Mouse (Mus musculus) CD4-positive, CD25-positive, alpha-beta regulatory T cell, adult 2 months (primary cell): Measurements from ENCODE around the gene Agps.
"Not testable (repeated sequence)": the region's sequence is repeated elsewhere in the genome, so short reads cannot be mapped to it uniquely, and the experiment has no call there.

Experiments used
- DNase-seq: peaks from one replicate; pipeline ENCODE4 v3.0.0-alpha.2; 2012; ENCODE audit warnings: low read depth, low spot score

Agps gene

GRCm38 (mm10) chr2:75929786-75930444 is 97.9 kb downstream of the Agps start:
- DNase-seq, result no peak

- no peak for DNase-seq
Observed at GRCm38 (mm10) chr2:75930941-75931340, 99.0 kb downstream of the Agps start.

GRCm38 (mm10) chr2:75933541-75933940 is 101.6 kb downstream of the Agps start:
- no peak for DNase-seq

DNA sequence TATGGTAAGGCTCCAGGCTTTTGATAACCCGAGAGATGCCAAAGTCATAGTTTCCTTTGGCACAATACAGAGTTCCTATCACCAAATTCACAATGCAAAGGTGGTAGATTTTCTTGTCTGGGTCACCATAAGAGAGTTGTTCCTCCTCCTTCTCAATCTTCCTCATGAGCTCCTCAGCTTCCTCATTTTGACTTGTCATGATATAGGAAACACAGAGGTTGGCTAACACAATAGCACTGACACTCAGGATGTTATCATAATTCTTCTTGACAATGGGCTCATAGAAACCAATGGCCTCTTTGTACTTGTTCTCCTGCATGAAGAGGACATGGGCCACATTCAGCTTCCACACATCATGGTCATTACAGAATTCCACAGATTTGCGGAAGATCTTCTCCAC is 104.7 kb downstream of the Agps start:
- DNase-seq, result not testable (repeated sequence)

GRCm38 (mm10) chr2:75937520-75938116 is 105.6 kb downstream of the Agps start:
- DNase-seq, result peak; percentile 11

GRCm38 (mm10) chr2:75938117-75939063 is 106.4 kb downstream of the Agps start, which contains the start of gene Ttc30b:
Gene Ttc30b, minus strand, starts transcription at chr2:75938585.
- DNase-seq, result peak; percentile 91

DNA sequence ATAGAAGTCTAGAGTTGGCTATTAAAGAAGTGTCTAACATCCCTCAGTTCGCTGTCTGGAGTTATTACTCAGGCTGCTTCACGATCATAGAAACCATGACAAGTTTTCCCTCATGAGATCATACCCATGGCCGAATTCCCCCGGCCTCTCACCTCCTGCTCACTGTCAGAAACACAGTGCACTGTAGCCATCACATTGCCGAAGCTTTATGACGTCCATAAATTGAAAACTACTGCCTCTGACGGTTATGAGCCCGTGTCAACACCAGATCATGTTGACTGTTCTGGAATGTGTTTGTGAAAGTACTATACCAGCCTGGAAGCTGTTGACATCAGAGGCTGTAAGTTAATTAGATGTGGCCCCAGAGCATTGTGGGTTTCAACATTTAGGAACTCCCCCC is 118.7 kb downstream of the Agps start:
- DNase-seq, result no peak

DNA sequence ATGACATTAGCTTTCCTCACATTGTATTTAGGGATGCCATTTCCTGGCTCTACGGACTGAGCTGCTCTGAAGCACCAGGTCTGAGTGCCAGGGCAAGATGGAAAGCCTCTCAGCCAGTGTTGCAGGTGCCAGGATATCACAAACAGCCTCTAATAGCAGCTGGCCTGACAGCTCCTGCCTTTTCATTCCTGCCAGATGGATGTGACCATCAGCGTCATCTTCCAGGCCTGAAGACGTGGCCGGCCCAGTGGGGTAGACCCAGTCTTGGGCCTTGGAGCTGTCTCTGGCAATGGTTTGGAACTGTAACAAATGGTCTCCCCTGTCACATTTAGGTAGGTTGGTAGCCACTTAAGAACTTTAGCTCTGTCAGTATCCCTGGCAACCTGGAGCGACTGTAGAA is 121.3 kb downstream of the Agps start:
- DNase-seq, result no peak

GRCm38 (mm10) chr2:75955709-75956108 is 123.7 kb downstream of the Agps start:
- no peak for DNase-seq

DNA sequence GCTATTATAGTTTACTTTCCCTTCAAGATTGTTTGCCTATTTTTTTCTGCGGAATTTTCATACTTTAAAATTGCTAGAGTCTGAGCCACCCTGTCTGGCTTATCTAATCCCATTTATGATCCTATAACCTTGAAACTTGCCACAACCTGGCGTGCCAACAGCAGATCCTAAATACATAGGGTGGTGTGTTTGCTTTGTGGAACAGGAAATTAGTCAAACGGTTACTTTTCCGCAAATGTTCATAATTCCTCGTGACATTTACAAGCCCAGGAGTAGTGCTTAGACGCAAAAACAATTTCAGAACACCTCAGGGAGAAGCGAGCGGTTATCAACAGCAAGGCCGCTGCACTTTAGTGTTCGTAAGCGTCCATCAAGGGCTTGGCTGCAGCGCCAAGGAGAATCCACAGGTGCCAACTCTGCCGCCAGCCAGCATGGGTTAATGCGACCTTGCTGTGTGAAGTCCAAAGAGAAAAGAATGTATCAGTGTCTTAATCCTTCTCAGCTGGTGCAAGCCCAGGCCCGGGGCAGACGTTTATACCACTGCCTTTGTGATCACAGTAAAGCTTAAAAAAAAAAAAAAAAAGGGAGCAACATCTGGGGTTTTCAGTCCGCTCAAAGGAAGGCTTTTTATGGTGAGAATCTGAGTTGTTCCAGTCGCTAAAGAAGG is 127.3 kb downstream of the Agps start:
- no peak for DNase-seq

DNA sequence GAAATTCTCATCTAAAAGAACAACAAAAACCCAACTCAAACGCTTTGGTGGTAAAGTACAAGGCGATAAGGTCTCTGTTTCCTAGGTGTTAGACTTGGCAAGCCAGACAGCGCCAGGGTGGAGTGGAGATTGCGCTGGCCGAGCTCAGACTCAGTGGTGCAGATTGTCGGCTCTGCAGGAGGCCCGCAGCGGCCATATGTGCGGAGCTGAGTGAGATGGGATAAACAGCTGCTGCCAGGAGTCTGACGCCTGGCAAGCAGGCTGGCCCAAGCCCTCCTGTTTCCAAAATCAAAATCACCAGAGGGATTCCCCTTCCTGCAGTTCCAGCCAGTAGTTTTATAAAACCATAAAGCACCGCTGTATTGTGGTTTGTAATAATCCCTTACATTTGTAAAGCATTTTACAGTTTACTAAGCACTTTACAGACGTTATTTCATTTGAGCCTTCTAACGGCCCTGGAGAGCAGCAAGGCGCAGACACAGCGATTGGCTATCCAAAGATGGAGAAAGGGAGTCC is 127.9 kb downstream of the Agps start:
- DNase-seq, result no peak

GRCm38 (mm10) chr2:75960366-75961330 is 128.7 kb downstream of the Agps start:
- DNase-seq, result peak; percentile 7

DNA sequence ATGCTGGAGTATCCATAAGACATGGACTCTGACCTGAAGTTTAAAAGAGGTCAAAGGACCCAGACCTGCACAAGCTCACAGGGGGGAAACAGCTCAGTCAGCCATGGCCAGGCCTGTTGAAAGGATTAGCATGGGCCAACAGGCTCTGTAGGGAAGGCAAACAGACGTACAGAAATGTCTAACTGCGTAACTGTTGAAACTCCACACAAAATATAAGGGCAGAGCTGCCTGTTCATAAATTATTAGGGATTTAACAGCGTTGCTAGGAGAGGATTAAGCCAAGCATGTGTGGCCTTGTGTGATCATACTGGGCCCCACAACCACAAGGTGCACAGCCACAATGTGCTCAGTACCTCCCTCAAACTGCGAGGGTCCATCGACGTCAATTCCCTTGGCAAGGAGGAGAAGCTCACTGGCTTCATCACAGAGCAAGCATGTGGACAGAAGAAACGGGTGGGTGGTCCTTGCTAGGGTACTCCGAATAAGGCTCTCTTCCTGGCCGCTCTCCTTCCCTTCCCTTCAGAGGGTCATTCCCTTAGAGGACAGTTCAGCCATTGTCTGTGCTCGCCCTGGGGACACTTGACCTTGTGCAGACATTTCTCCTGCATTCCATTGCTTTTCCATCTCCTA is 131.3 kb downstream of the Agps start:
- DNase-seq, result no peak

DNA sequence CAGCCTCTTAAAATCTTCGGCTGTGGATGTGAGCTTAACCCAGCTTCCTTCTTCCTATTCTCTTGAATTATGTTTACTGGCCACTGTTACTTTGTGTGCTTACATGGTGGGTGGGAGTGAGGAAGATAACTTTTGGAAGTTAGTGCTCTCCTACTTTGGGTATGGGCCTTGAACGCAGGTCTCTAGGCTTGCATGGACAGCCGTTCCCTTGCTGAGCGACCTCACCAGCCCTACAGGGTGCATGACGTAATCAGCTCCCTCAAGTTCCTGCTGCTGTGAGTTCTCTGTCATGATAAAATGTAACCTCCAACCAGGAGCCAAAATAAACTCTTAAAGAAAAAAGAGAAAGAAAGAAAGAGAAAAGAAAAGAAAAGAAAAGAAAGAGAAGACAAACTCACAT is 132.1 kb downstream of the Agps start:
- DNase-seq, result peak; percentile 10

DNA sequence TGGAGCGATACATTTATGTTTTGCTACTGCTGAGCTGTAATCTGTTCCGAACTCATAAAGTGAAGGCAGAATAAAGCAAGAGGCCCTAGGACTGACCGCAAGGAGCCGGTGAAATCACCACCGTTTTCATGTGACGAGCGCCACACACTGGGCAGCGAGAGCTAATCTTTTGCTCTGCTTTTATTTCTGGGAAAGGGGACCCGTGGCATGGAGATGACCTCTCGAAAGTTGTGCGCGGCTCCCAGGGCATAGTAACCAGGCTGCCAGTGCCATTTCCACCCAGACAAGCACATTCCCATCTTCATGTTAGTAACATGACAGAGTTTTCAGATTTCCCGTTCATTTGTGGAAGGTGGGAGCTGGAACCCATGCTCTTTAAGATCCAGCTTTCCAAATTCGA is 132.5 kb downstream of the Agps start:
- DNase-seq, result peak; percentile 59

DNA sequence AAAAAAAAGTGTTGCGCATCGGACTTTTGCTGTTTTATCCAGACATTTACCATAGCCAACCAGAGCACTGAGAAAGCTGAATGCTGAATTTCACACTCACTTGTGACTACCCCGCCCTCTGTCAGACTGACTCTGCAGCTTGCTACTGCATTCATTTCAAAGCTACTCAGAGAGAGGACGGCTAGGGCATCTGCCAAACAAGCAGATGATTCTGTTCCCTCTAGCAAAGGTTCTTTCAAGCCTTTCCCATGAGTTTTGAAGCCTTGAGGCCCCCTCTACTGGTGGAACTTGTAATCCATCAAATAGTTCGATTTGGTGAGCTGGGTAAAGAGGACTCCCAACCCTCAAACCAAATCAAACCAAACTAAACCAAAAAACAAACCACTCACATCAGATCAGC is 133.0 kb downstream of the Agps start:
- peak; percentile 85 for DNase-seq

DNA sequence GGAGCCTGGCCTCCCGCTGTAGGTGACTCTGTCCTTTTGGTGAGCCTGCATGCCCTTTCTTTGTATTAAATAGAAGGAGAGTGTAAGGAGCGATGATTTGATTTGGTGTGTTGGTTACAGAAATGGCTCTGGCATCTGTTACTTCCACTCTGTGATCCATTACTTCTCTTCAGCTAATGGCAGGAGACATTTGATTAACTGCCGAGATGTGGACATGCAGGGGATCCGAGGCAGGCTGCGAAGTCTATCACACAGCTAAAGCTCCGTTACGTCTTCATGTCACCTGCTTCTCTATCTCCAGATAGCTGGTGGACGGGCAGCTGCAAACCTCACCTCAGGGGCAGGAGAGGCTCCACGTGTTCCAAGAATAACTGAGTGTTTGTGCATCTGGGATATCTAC is 142.2 kb downstream of the Agps start:
- DNase-seq, result no peak

GRCm38 (mm10) chr2:75976070-75976469 is 144.1 kb downstream of the Agps start:
- DNase-seq, result not testable (repeated sequence)

GRCm38 (mm10) chr2:75977752-75978368 is 145.9 kb downstream of the Agps start, which contains the start of gene Ttc30a2:
Gene Ttc30a2, minus strand, starts transcription at chr2:75978170.
- DNase-seq, result peak; percentile 54
